Mouse (Mus musculus) limb, embryonic 12.5 days (tissue): ENCODE data around the gene 1810030O07Rik. TPM values are rescaled to one million over a fixed set of nuclear protein-coding genes. Genes with fewer than 3 reads are reported as not detected.
"Not testable (repeated sequence)": the region's sequence is repeated elsewhere in the genome, so short reads cannot be mapped to it uniquely, and the experiment has no call there.

Source experiments
- ATAC-seq: fragments of 200-750 bp; cut with Nextera tagmentation; 2 replicates; pipeline ENCODE4 v1.8.0; 2017; ENCODE audit warnings: low read depth, moderate TSS enrichment; ENCODE audit not compliant: insufficient number of reproducible peaks, insufficient read depth, low FRiP score, low TSS enrichment
- H3K27ac ChIP-seq: fragments of 300-500 bp; sonication (generic); 2 replicates; pipeline ENCODE4 v1.5.1; 2016; ENCODE audit warnings: mild to moderate bottlenecking, moderate library complexity
- H3K27me3 ChIP-seq: fragments of 300-500 bp; sonication (generic); 2 replicates; pipeline ENCODE4 v1.6.1; 2016; ENCODE audit warnings: mild to moderate bottlenecking, moderate library complexity
- H3K36me3 ChIP-seq: fragments of 300-500 bp; sonication (generic); 2 replicates; pipeline ENCODE4 v1.6.1; 2016; ENCODE audit warnings: mild to moderate bottlenecking, moderate library complexity
- H3K4me1 ChIP-seq: fragments of 300-500 bp; sonication (generic); replicated peaks from 2 replicates; pipeline ENCODE4 v1.6.1; 2016
- H3K4me2 ChIP-seq: fragments of 300-500 bp; sonication (generic); 2 replicates; pipeline ENCODE4 v1.6.1; 2016; ENCODE audit warnings: mild to moderate bottlenecking, moderate library complexity
- H3K4me3 ChIP-seq: fragments of 300-500 bp; sonication (generic); replicated peaks from 2 replicates; pipeline ENCODE4 v1.5.1; 2016; ENCODE audit warnings: mild to moderate bottlenecking
- H3K9ac ChIP-seq: fragments of 300-500 bp; sonication (generic); replicated peaks from 2 replicates; pipeline ENCODE4 v1.6.1; 2016; ENCODE audit warnings: mild to moderate bottlenecking, moderate library complexity
- H3K9me3 ChIP-seq: fragments of 300-500 bp; sonication (generic); 2 replicates; pipeline ENCODE4 v1.6.1; 2016; ENCODE audit warnings: mild to moderate bottlenecking, moderate library complexity
- WGBS: fragments of 180-500 bp; shearing (Covaris S2); methylation state at CpG from one replicate; pipeline ENCODE4 v1.1.7; 2016; 5-methylcytosine and 5-hydroxymethylcytosine counted together
- polyA plus RNA-seq: library from polyadenylated mRNA; unstranded; fragments of >200 nt; fragmentation: Nextera tagmentation; extraction: Ambion mirVana; gene quantifications from 2 replicates; pipeline ENCODE4 v1.2.1, GENCODE M21; 2016

1810030O07Rik gene
- polyA plus RNA-seq, 1 experiment from 2014 or later, result 32.6 TPM

- H3K4me2 ChIP-seq, result not testable (repeated sequence)
- peaks cover 20% of the 10 kb centered on the region; the same call in 1 of the 2 replicates for H3K36me3 ChIP-seq
Measured at GRCm38 (mm10) chrX:12612360-12612759, 61.1 kb downstream of the 1810030O07Rik start.

GRCm38 (mm10) chrX:12611211-12611610, 62.3 kb downstream of the 1810030O07Rik start:
- H3K4me3 ChIP-seq, result no peak overlapping the region
- H3K4me1 ChIP-seq, result no peaks in the 10 kb centered on the region
- 0 out of 2 replicates have a peak, but pooled peaks cover 3% of the 10 kb centered on the region for H3K27me3 ChIP-seq
- WGBS, result 47% methylated on average over 2 of the region's 2 CpGs
- H3K4me2 ChIP-seq, result no peak overlapping the region
- no peak overlapping the region for H3K9ac ChIP-seq
- H3K9me3 ChIP-seq, result no peaks in the 10 kb centered on the region
- peaks cover 26% of the 10 kb centered on the region; the same call in 1 of the 2 replicates for H3K36me3 ChIP-seq
- no peak overlapping the region for H3K27ac ChIP-seq
- no peak for ATAC-seq

More at GRCm38 (mm10) chrX:12612360-12612759, 61.1 kb downstream of the 1810030O07Rik start:
- WGBS, result 89% methylated on average over 1 of the region's 1 CpGs
- H3K9me3 ChIP-seq, H3K4me3 ChIP-seq, H3K4me1 ChIP-seq, H3K9ac ChIP-seq, H3K27ac ChIP-seq, H3K27me3 ChIP-seq, ATAC-seq: not testable (repeated sequence)

GRCm38 (mm10) chrX:12610541-12610940, 62.9 kb downstream of the 1810030O07Rik start:
- not testable (repeated sequence) for H3K9ac ChIP-seq, H3K27ac ChIP-seq, ATAC-seq, H3K4me2 ChIP-seq, H3K4me3 ChIP-seq, H3K9me3 ChIP-seq, H3K4me1 ChIP-seq, H3K27me3 ChIP-seq
- H3K36me3 ChIP-seq, result peaks cover 26% of the 10 kb centered on the region; the same call in 1 of the 2 replicates

Other genes starting within 250 kb of the 1810030O07Rik start
- gene Atp6ap2, start 85.9 kb downstream of the 1810030O07Rik start, polyA plus RNA-seq, result 55.0 and 57.4 TPM in 2 replicates
- gene Med14, start 88.4 kb upstream of the 1810030O07Rik start, polyA plus RNA-seq, result 13.3 and 17.2 TPM in 2 replicates